ENCODE assay signal across 18 mouse cellular contexts in the genomic region with DNA sequence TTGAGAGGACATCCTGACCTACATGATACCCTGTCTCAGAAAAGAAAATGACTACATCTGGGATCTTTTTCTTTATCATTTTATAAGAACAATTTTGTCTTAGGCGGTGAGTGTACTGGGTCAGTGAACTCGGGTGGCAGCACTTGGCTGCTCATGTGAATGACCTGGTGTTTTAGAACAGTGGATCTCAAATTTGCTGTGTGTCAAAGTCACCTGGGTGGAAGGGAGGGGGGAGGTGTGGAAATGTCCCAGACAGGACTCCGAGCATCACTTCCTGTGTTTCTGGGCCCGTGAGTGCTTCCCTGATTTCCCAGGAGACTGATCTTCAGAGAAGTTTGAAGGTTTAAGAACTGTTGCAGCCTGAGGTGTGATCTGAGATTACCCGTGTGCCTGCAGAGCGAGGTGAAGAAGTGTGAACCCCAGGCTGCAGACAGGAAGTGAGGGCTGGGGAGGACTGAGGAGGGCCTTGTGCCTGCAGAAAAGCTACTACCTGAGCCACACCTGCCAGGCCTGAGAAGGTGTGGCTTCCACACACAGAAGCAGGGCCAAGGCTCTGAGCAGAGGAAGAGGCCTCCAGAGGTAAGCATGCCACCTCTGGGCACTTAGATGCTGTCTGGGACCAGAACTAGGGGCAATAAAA.
A peak's percentile ranks its signal among the peaks of the same experiment; 100 is the strongest.
DNase-seq lines count a peak whose midpoint lies in the region; ATAC-seq lines count a peak whose summit lies in the region.
"Had no signal": no experiment of that assay in that cellular context is flagged by ENCODE, and none has a peak within 500 bp of the region (broad histone marks: within the 10 kb centered on the region; RNA-seq: fewer than 3 reads in every experiment).

No protein-coding gene starts in this region.

- no peaks in the 10 kb centered on the region for H3K36me3 ChIP-seq in heart, embryonic 13.5 days
- no peaks in the 10 kb centered on the region for H3K36me3 ChIP-seq in lung, embryonic 16.5 days (ENCODE audit: control insufficient read depth, insufficient read depth, low read length)
- no peaks in the 10 kb centered on the region for H3K36me3 ChIP-seq in limb, embryonic 15.5 days
- H3K36me3 ChIP-seq in stomach, embryonic 16.5 days (ENCODE audit: control insufficient read depth, insufficient read depth, low read length) = no peaks in the 10 kb centered on the region
- H3K36me3 ChIP-seq: forebrain, embryonic 10.5 days; hindbrain, embryonic 10.5 days; limb, embryonic 13.5 days; neural tube, embryonic 12.5 days had no signal

- peak overlapping the region; percentile 12; the same call in 1 of the 2 replicates for H3K27ac ChIP-seq in heart, embryonic 13.5 days (replicated peaks)
- H3K27ac ChIP-seq in lung, embryonic 16.5 days (ENCODE audit: low read length) = peak overlapping the region; percentile 8; the same call in 1 of the 2 replicates
- peak overlapping the region; percentile 61; the same call in 1 of the 2 replicates for H3K27ac ChIP-seq in limb, embryonic 15.5 days
- no peak overlapping the region for H3K27ac ChIP-seq in stomach, embryonic 16.5 days (ENCODE audit: low read length)
- H3K27ac ChIP-seq: forebrain, embryonic 10.5 days; hindbrain, embryonic 10.5 days; limb, embryonic 13.5 days; neural tube, embryonic 12.5 days had no signal

- H3K4me3 ChIP-seq in heart, embryonic 13.5 days = no peak overlapping the region
- H3K4me3 ChIP-seq in lung, embryonic 16.5 days (ENCODE audit: low read length) = no peak overlapping the region
- no peak overlapping the region for H3K4me3 ChIP-seq in limb, embryonic 15.5 days
- no peak overlapping the region for H3K4me3 ChIP-seq in stomach, embryonic 16.5 days (replicated peaks; ENCODE audit: low read length)
- H3K4me3 ChIP-seq: forebrain, embryonic 10.5 days; hindbrain, embryonic 10.5 days; limb, embryonic 13.5 days; neural tube, embryonic 12.5 days had no signal

- peaks cover 39% of the 10 kb centered on the region for H3K4me1 ChIP-seq in heart, embryonic 13.5 days
- peaks cover 11% of the 10 kb centered on the region for H3K4me1 ChIP-seq in lung, embryonic 16.5 days (replicated peaks; ENCODE audit: control insufficient read depth, insufficient read depth, low read length)
- H3K4me1 ChIP-seq in limb, embryonic 15.5 days = peaks cover 17% of the 10 kb centered on the region
- peaks cover 8% of the 10 kb centered on the region for H3K4me1 ChIP-seq in stomach, embryonic 16.5 days (ENCODE audit: control insufficient read depth, insufficient read depth, low read length)
- H3K4me1 ChIP-seq: forebrain, embryonic 10.5 days; neural tube, embryonic 12.5 days had no signal

- intact Hi-C loops in heart, postnatal 25 days (cut with DNase I) = no loop called here

- WGBS in heart, embryonic 13.5 days = 29% methylated on average over 6 of the region's 6 CpGs
- 55% methylated on average over 6 of the region's 6 CpGs for WGBS in lung, embryonic 16.5 days
- WGBS in limb, embryonic 15.5 days = 49% methylated on average over 6 of the region's 6 CpGs
- 64% methylated on average over 6 of the region's 6 CpGs for WGBS in stomach, embryonic 16.5 days

- no peak overlapping the region for H3K4me2 ChIP-seq in heart, embryonic 13.5 days
- no peak overlapping the region for H3K4me2 ChIP-seq in lung, embryonic 16.5 days (ENCODE audit: low read depth, low read length)
- H3K4me2 ChIP-seq in limb, embryonic 15.5 days = no peak overlapping the region
- H3K4me2 ChIP-seq in stomach, embryonic 16.5 days (ENCODE audit: low read depth, low read length) = no peak overlapping the region
- H3K4me2 ChIP-seq: limb, embryonic 13.5 days; neural tube, embryonic 12.5 days had no signal

- ATAC-seq in heart, embryonic 13.5 days (ENCODE audit: extremely low read depth, insufficient number of reproducible peaks, low FRiP score, low TSS enrichment) = no peak
- peak; percentile 34; the same call in 1 of the 2 replicates for ATAC-seq in lung, embryonic 16.5 days (ENCODE audit: low read depth)
- ATAC-seq in limb, embryonic 15.5 days (ENCODE audit: insufficient number of reproducible peaks, low FRiP score, low TSS enrichment, low read depth) = no peak
- ATAC-seq in stomach, embryonic 16.5 days (ENCODE audit: insufficient read depth, low FRiP score) = no peak
- ATAC-seq: liver, postnatal 0 days had no signal

- no peaks in the 10 kb centered on the region for H3K9me3 ChIP-seq in heart, embryonic 13.5 days
- no peaks in the 10 kb centered on the region for H3K9me3 ChIP-seq in lung, embryonic 16.5 days (ENCODE audit: control insufficient read depth, low read length)
- H3K9me3 ChIP-seq in limb, embryonic 15.5 days = no peaks in the 10 kb centered on the region
- H3K9me3 ChIP-seq in stomach, embryonic 16.5 days (replicated peaks; ENCODE audit: control insufficient read depth, low read length) = no peaks in the 10 kb centered on the region
- H3K9me3 ChIP-seq: forebrain, embryonic 10.5 days; hindbrain, embryonic 10.5 days; limb, embryonic 13.5 days; neural tube, embryonic 12.5 days had no signal

- no peak overlapping the region for H3K9ac ChIP-seq in heart, embryonic 13.5 days
- H3K9ac ChIP-seq in lung, embryonic 16.5 days (ENCODE audit: low read length) = no peak overlapping the region
- H3K9ac ChIP-seq in limb, embryonic 15.5 days = no peak overlapping the region
- H3K9ac ChIP-seq in stomach, embryonic 16.5 days (ENCODE audit: low read length) = 0 out of 2 replicates have a peak overlapping the region, but pooled peaks have one; percentile 10
- H3K9ac ChIP-seq: limb, embryonic 13.5 days; liver, postnatal 0 days; neural tube, embryonic 12.5 days had no signal

- no peak for DNase-seq in heart, postnatal 25 days (ENCODE audit: low spot score)
- no peak for DNase-seq in lung, postnatal 25 days (ENCODE audit: low spot score)
- DNase-seq in cerebellum, postnatal 10 days = no peak
- DNase-seq: adrenal gland, postnatal 25 days; cerebellum, adult 8-10 months; gastrocnemius, postnatal 14 days; kidney, postnatal 10 days; liver, postnatal 0 days; spleen, adult 18-20 months; thymus, postnatal 4 days had no signal

- H3K27me3 ChIP-seq in heart, embryonic 13.5 days (replicated peaks) = no peaks in the 10 kb centered on the region
- H3K27me3 ChIP-seq in lung, embryonic 16.5 days (ENCODE audit: control insufficient read depth, insufficient read depth, low read depth, low read length) = no peaks in the 10 kb centered on the region
- H3K27me3 ChIP-seq in limb, embryonic 15.5 days = no peaks in the 10 kb centered on the region
- H3K27me3 ChIP-seq in stomach, embryonic 16.5 days (ENCODE audit: control insufficient read depth, insufficient read depth, low read length) = no peaks in the 10 kb centered on the region
- H3K27me3 ChIP-seq: limb, embryonic 13.5 days; neural tube, embryonic 12.5 days had no signal
